Mouse (Mus musculus) lung, adult 2 months (tissue): ENCODE results near the gene Hsd3b2. TPM values are rescaled to one million over a fixed set of nuclear protein-coding genes. Genes with fewer than 3 reads are reported as not detected.
"Not testable (repeated sequence)": the region's sequence is repeated elsewhere in the genome, so short reads cannot be mapped to it uniquely, and the experiment has no call there.

Experiments
- DNase-seq: peaks from one replicate; pipeline ENCODE4 v3.0.0; 2022
- H3K4me1 ChIP-seq: fragments of 200-500 bp; 2 replicates; pipeline ENCODE4 v1.6.1; 2011; ENCODE audit warnings: low read length; ENCODE audit not compliant: control insufficient read depth, insufficient read depth
- H3K4me3 ChIP-seq: fragments of 200-500 bp; replicated peaks from 2 replicates; pipeline ENCODE3; 2011; ENCODE audit warnings: low read depth, mild to moderate bottlenecking, control low read depth, low read length; ENCODE audit errors: extremely low read depth
- CTCF ChIP-seq: fragments of 200-500 bp; IDR thresholded peaks from 2 replicates; pipeline ENCODE4 v1.5.1; 2011; ENCODE audit warnings: mild to moderate bottlenecking, low read length, control low read depth; ENCODE audit not compliant: insufficient read depth
- POLR2A ChIP-seq: fragments of 200-500 bp; IDR thresholded peaks from 2 replicates; pipeline ENCODE4 v1.6.1; 2011; ENCODE audit warnings: low read depth, mild to moderate bottlenecking, control low read depth, low read length, borderline replicate concordance; ENCODE audit errors: extremely low read depth
- WGBS: fragments of 180-500 bp; shearing (Covaris S2); methylation state at CpG from one replicate; pipeline ENCODE4 v1.1.7; 2018; 5-methylcytosine and 5-hydroxymethylcytosine counted together
- polyA plus RNA-seq: library from polyadenylated mRNA; depleted of rRNA; stranded (reverse); fragments of >200 nt; gene quantifications from 2 replicates; pipeline ENCODE4 v1.2.3, GENCODE M21; 2012; rRNA removed

The Hsd3b2 gene
- polyA plus RNA-seq = 0.36 TPM in 1 of 2 replicates, not detected in the other

GRCm38 (mm10) chr3:98724376-98724775 is at the start of gene Hsd3b2:
Hsd3b2 (minus strand) TSS chr3:98724543.
- no peak for DNase-seq
- WGBS = 44% methylated on average over 1 of the region's 1 CpGs

DNA sequence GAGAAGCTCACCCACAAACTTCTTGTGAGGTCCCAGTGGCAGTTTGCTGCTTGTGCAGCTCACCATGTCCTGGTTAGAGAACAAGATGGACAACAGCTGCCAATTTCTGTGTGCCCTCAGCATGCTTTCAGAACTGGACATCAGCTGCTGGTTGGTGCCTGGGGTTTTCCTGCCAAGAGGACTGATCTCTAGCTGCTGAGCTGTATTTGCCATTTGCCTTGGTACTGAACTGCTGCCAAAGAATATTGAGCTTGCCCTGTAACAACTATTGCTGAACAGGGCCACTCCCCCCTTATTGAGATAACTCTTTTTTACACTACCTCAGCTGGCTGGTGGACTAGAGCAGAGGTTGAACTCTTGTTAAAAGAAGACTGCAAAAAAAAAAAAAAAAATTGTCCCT is 39.8 kb upstream of the Hsd3b2 start:
- no peak for DNase-seq
- no peak overlapping the region for H3K4me3 ChIP-seq
- no peaks in the 10 kb centered on the region for H3K4me1 ChIP-seq
- no peak for TF ChIP-seq CTCF
- no peak for TF ChIP-seq POLR2A

More at GRCm38 (mm10) chr3:98724376-98724775, at the start of gene Hsd3b2:
- no peak within 1 kb of the TSS for H3K4me3 ChIP-seq
- H3K4me1 ChIP-seq = no peaks in the 10 kb centered on the region
- TF ChIP-seq CTCF (no peak), POLR2A (no peak)

GRCm38 (mm10) chr3:98756836-98757235 is 32.5 kb upstream of the Hsd3b2 start:
- H3K4me1 ChIP-seq = no peaks in the 10 kb centered on the region
- TF ChIP-seq POLR2A = no peak
- no peak for TF ChIP-seq CTCF
- no peak for DNase-seq
- 79% methylated on average over 3 of the region's 3 CpGs for WGBS
- H3K4me3 ChIP-seq = no peak overlapping the region

- WGBS = 53% methylated on average over 2 of the region's 2 CpGs
- Histone ChIP-seq H3K4me1 (no peaks in the 10 kb centered on the region), H3K4me3 (no peak overlapping the region)
- no peak for TF ChIP-seq POLR2A
- no peak for TF ChIP-seq CTCF
- DNase-seq = no peak
These were observed 27.8 kb upstream of the Hsd3b2 start for GRCm38 (mm10) chr3:98752171-98752570.

DNA sequence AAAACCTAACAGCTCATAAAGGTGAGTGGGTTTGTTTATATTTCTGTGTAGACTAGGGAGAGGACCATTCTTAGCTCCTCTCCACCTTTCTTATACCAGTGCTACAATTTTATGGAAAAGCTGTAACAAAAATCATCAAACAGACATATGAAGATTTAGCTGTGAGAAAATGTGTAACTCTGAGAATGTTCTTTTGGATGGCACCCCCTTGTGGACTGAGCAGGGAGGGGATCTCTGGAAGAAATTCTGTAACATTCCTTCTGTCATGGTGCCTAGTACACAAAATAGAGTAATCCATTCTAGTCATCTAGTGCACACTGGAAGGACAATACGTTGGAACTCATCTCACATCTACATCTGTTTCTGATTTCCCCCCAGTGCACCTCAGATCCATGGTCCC is 16.7 kb upstream of the Hsd3b2 start:
- WGBS = 48% methylated on average over 1 of the region's 1 CpGs
- not testable (repeated sequence) for H3K4me3 ChIP-seq, DNase-seq, H3K4me1 ChIP-seq

GRCm38 (mm10) chr3:98734340-98734739 is 10.0 kb upstream of the Hsd3b2 start:
- Histone ChIP-seq H3K4me3 (no peak overlapping the region), H3K4me1 (no peaks in the 10 kb centered on the region)
- TF ChIP-seq POLR2A = no peak
- TF ChIP-seq CTCF = no peak
- WGBS = 62% methylated on average over 4 of the region's 4 CpGs
- DNase-seq = no peak

- Histone ChIP-seq H3K4me1 (no peaks in the 10 kb centered on the region), H3K4me3 (no peak overlapping the region)
- no peak for TF ChIP-seq CTCF
- no peak for TF ChIP-seq POLR2A
- DNase-seq = no peak
- 86% methylated on average over 2 of the region's 2 CpGs for WGBS
These were observed 9.4 kb upstream of the Hsd3b2 start for GRCm38 (mm10) chr3:98733724-98734123.

DNA sequence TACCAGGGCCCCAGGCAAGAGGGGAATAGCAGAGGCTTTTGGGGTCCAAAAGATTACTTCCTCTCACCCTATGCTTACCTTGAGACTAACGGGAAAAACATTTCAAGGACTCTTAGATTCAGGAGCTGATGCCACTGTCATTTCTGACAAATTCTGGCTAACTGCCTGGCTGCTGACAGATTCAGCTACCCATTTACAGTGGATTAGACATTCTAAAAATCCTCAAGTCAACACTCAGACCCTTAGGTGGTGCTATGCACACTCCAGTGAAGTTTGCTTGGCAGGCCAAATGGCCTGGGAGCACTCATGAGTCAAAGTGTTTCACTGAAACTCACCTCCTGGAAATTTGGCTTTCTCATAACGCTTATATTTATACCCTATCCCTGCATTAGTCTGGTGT is 1.9 kb upstream of the Hsd3b2 start:
- no peaks in the 10 kb centered on the region for H3K4me1 ChIP-seq
- no peak for TF ChIP-seq CTCF
- no peak for TF ChIP-seq POLR2A
- H3K4me3 ChIP-seq = no peak overlapping the region
- WGBS = 74% methylated on average over 2 of the region's 2 CpGs
- peak; percentile 14 for DNase-seq

GRCm38 (mm10) chr3:98720740-98721139 is 3.6 kb downstream of the Hsd3b2 start:
- Histone ChIP-seq H3K4me1 (no peaks in the 10 kb centered on the region), H3K4me3 (no peak overlapping the region)
- DNase-seq = no peak
- TF ChIP-seq CTCF = no peak
- TF ChIP-seq POLR2A = no peak

GRCm38 (mm10) chr3:98682401-98682800 is 41.9 kb downstream of the Hsd3b2 start:
- DNase-seq = no peak

GRCm38 (mm10) chr3:98680786-98681185 is 43.6 kb downstream of the Hsd3b2 start:
- H3K4me1 ChIP-seq = no peaks in the 10 kb centered on the region
- no peak overlapping the region for H3K4me3 ChIP-seq
- TF ChIP-seq POLR2A (no peak), CTCF (no peak)
- no peak for DNase-seq

More at GRCm38 (mm10) chr3:98682401-98682800, 41.9 kb downstream of the Hsd3b2 start:
- Histone ChIP-seq H3K4me1 (no peaks in the 10 kb centered on the region), H3K4me3 (no peak overlapping the region)
- WGBS = 60% methylated on average over 1 of the region's 1 CpGs
- TF ChIP-seq POLR2A = no peak
- TF ChIP-seq CTCF = no peak

Other genes starting within 250 kb of the Hsd3b2 start
- not detected in 2 replicates for gene Hsd3b4, start 214.0 kb downstream of the Hsd3b2 start, polyA plus RNA-seq
- not detected in 2 replicates for gene Gm10681, start 135.7 kb downstream of the Hsd3b2 start, polyA plus RNA-seq
- 0.09 TPM in 1 of 2 replicates, not detected in the other for gene Hsd3b5, start 94.3 kb downstream of the Hsd3b2 start, polyA plus RNA-seq
- gene Hsd3b3, start 38.6 kb upstream of the Hsd3b2 start, polyA plus RNA-seq = 0.12 and 0.28 TPM in 2 replicates
- not detected in 2 replicates for gene Hsd3b6, start 89.9 kb upstream of the Hsd3b2 start, polyA plus RNA-seq
- not detected in 2 replicates for gene Hsd3b1, start 135.3 kb upstream of the Hsd3b2 start, polyA plus RNA-seq
- 0.65 TPM in 1 of 2 replicates, not detected in the other for gene Hao2, start 168.7 kb upstream of the Hsd3b2 start, polyA plus RNA-seq